Mouse (Mus musculus) MEL-GATA-1-ER (cell line): ENCODE results near the gene Lrrc61.

Experiments
- DNase-seq: peaks from one replicate; pipeline ENCODE4 v3.0.0-alpha.2; 2012; ENCODE audit warnings: low read depth; ENCODE audit errors: extremely low read depth

Lrrc61 gene

DNA sequence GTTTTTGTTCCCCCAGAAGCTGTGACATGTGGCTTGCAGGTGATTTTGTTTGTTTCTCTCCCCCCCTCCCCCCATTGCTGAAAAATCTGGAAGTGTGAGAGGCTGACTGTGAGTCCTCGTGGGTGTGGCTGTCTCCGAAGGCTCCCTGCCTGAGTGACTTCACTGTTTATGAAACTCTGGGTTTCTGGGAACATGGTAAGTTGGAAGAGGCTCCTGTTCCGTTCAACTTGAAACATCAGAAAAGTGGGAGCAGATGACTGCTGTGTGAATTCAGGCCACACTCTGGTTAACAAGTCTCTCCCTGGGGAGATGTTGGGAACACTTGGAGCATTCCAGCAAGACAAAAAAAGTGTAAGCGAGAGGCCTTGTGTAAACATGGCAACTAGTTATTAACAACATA is 7.7 kb upstream of the Lrrc61 start:
- DNase-seq: no peak

DNA sequence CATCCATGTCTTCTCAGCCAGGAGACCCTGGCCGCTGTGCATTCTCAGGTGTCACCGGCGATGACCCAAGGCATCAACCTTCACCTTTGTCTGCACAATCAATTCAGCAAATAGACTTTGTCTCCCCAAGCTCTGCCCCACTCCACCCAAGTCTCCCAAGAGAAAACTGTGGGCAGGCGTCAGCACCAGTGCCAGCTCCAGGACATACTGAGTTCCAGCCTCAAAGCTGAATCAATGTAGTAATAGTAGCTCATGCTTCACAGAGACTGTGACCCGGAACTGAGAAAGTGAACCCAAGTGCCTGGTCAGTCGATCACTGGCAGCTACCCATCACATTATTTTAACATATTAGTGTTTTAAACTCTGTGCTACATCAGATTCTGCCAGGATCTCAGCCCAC is 6.3 kb upstream of the Lrrc61 start:
- no peak for DNase-seq

DNA sequence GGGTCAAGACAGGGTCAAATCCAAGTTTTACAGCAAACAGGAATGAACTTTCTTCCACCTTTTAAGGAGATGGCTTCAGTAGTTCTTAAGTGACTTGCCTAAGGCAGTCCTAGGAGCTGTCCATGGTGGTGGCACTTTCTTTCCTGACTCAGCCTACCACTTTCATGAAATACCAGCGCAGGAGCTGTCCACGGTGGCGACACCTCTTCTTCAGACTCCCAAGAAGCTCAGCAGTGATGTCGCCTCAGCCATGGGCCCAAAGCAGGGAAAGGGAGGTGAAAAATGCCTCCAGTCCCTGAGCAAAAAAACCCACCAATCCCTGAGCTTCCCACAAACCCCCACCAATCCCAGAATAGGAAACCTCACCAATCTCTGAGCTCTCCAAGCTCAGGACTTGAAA is 1.7 kb upstream of the Lrrc61 start:
- peak; percentile 1 for DNase-seq

DNA sequence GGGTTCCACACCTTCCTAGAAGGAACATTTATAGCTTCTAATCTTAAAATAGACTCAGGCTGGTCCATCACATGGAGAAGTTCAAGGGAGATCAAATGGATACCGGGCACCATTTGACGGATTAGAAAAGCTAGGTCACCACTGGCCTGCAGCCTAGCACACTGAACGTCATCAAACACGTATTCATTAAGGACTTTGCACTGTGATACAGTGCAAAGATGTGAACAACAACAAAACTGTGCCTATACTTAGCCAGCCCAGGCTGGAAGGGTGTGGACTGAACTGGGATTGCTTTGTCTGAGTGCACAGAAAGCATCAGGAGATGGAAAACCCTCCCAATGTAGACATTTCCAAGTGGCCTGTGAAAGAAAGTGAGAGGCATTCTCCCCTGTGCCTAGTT is 777 bp upstream of the Lrrc61 start:
- DNase-seq: no peak

DNA sequence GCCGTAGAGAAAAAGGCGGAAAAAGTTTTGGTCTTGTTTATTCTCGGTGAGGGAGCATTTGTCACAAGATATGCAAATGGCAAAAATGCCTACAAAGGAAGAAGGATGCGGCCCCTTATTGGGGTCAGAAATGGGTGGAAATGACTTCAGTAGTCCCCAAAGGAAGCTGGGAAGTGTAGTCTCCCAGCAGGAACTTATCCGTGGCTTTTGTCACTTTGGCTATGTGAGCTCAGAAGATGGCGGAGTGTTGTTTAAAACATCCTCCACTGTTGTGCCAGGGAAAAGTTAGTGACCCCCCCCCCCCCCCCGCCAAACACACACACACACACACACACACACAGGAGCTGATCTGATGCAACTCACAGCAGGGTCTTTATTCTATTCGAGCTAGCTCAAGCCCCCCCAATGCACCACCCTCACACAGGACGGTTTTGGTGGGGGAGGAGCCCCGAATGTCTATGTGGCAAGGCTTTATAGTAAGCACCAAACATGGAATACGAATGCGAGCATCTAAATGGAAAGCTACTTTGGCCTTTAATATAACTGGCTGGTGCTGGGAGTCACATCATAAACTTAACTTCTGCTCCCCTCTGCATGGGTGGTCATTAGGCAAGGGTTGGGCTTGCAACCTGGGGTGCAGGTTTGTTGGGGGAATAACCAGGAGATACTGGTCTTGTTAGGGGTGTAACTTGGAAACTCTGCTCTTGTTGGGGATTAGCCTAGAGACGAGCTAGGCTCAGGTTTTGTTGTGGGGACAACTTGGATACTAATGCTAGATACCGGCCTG is 701 bp downstream of the Lrrc61 start:
- no peak for DNase-seq

DNA sequence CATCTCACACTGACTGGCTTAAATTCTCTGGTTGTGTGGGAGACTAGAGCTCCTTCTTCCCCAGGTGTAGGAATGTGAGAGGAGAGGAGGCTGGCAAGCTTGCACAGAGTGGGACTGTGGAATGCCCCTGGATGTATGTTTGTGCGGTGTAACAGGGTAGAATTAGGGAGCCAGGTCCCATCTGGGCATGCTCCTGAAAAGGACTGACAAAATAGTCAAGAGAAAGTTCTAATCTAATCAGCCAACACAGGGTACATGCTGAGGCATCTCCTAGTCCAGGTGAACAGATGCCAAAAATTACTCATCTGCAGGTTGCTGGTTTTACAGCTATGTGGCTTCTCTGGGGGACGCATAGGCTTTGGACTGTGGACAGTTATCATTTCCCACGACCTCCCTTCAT is 1.4 kb downstream of the Lrrc61 start:
- no peak for DNase-seq

DNA sequence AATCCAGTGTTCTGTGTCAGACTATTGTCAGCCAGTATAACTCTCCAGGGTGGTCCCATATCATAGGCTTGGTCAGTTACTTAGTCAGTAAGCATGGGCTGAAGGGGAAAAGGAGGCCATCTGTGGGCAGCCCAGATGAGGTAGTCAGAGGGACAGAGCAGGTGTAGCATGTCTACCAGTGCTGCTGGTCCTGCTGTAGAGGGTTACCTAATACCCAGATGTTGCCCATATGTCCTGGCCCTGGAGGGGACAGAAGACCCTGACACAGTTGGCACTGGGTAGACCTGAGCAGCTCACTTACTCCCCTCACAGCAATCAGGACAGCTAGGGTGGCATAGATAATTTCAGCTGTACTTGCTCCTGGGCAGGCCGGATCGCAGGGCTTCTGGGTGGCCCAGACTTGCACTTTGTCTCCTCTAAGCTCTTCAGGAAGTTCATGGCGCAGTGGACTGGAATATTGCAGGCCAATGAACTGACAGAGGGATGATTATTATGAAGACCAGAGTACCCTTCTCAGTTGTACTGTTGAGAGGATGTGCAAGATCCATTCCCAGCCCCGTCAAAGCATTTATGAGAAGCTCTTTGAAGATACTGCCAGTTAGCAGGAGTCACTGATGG is 11.2 kb downstream of the Lrrc61 start:
- DNase-seq: no peak

DNA sequence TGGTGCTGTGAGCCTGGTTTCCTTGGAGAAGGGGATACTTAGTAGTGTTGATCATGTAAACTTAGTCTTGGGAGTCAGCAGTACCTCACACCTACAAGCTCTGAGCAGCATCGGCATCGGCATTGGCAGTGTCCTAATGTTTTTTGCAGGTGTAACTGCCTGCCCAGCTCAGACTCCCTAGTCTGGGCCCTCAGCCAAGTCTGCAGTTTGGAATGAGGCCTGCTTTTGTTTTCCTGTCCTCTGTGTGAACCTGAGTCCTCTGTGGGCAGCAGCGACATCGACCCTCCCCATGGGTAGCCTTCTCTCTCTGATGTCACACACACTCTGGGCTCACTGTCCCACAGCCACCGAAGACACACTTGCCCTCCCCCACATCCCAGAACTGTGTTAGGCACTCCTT is 11.7 kb downstream of the Lrrc61 start:
- DNase-seq: no peak

DNA sequence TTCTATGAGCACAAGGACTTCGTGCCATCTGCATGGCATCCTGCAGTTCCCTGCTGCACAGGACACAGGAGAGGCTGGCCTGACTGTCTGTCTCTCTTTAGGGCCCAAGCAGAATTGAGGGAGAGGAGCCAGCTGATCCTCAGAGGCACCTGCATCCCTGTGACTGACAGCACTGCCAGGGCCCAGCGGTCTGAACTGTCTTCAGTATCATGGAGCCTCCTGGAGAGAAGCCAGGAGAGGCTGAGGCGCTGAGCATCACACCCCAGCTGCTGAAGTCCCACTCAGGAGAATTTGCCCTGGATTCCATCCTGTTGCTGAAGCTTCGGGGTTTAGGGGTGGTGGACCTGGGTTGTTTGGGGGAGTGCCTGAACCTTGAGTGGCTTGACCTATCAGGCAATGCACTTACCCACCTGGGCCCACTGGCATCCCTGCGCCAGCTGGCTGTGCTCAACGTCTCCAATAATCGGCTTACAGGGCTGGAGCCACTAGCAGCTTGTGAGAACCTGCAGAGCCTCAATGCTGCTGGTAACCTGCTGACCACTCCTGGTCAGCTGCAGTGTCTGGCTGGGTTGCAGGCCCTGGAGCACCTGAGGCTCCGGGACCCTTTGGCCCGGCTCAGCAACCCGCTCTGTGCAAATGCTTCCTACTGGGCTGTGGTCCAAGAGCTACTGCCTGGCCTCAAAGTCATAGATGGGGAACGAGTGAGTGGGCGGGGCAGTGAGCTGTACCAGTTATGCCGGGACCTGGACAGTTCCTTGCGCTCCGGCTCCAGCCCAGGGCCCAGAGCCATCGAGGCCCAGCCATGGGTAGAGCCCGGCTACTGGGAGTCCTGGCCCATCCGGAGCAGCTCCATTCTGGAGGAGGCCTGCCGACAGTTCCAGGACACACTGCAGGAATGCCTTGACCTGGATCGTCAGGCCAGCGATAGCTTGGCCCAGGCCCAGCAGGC is 13.7 kb downstream of the Lrrc61 start:
- no peak for DNase-seq

DNA sequence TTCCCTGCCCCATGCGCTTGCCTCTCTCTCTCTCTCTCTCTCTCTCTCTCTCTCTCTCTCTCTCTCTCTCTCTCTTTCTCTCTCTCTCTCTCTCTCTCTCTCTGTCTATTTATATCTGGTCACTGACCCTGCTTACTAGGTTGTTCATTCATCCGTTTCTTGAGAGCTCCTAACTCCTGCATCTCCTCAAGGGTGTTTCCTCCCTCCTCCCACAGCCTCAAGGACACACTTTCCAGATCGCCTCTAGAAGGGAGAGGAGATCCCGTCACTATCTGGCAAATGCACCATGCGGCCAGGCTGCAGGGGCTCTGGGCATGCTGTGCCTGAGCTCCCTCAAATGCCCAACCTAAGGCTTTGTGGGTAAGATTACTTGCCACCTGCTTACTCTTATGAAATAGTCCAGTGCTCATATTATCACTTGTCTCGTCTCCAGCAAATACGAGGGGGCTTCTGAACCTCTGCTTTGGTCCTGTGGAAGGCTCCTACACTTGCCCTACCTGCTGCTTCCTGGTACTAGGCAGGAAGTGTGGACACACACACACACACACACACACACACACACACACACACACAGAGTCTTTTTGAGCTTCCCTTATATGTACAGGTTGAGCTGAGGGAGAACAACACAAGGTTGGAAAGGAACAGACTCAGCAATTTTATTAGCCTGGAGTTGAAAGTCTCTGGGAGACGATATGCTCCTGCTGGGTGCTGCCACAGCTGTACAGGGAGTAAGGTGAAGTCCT is 14.6 kb downstream of the Lrrc61 start:
- DNase-seq: no peak

DNA sequence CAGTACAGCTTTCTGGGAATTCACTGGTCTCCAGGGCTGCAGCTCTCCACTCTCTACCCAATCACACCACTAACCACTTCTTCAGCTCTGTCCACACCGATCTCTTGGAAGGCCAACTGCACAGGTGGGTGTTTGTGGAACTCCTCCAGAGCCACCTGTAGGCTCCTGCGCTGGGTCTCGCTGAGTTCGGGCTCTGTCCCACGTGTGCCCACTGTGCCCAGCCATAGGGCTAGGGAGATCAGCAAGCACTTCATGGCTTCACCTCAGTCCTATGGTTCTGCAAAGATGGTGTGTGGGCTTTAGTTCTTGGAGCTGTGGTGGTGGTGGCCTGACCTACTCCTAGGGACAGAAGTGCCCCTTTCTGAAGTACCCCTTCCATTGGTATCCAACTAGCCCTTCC is 17.4 kb downstream of the Lrrc61 start:
- DNase-seq: no peak

DNA sequence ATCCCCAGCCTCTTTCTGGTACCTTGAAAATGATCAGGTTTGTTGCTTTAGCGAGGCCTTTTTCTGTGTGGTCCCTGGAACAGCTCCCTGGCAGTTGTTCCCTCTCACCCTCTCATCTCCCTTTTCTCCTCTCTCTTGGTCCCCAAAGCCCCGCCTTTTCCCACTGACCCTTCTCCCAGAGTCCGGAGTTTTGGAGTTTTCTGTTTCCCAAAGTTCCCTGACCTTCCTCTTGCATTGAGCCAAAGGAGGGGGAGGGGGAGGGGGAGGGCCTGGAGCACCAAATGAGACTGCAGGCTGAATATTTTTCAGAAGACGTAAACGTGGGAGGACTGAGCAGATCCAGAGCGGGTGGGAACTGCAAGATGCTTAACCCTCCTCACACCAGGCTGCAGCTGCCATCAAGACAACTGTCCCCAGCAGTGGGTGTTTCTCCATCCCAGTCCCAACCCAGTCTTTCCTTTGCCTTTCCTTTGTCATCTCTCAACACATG is 18.0 kb downstream of the Lrrc61 start, which contains the start of gene Rarres2:
Rarres2 (minus strand) TSS at position 218 of the 490 bp plus-strand sequence.
- DNase-seq: no peak

DNA sequence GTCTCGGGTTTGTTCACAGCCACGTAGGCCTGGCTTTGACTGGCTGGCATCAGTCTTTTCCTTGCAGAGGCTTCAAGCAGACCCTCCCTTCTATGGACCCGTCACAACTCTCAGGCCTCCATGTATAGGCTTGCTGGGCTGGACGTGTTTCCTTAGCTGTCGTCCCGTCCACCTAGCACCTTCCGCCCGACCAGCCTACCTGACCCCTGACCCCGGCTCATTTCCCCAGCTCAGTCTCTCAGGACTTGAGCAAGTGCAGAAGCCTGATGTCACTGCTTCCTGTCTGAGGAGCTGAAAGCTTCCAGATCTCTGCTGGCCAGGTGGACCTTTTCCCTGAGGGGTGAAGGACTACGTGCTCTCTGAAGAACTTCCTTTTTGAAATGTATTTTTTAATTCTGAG is 18.7 kb downstream of the Lrrc61 start:
- DNase-seq: no peak

DNA sequence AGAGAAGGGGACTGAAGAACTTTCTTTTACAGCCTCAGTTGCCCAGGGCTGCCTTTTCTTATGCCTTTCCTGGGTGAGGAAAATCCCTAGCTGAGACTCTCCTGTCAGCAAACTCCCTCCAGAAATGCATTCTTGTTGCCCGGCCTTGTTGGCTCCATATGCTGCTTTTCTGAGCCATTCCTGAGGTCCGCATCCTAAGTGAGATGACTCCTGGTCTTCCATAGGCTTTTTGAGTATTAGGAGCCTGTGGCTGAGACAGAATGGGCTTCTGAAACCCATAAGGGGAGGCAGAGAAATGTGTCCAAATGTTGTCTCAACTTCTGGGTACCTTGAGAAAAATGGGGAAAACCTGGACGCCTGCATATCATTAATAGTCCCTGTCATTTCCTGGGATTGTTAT is 19.4 kb downstream of the Lrrc61 start:
- DNase-seq: no peak

DNA sequence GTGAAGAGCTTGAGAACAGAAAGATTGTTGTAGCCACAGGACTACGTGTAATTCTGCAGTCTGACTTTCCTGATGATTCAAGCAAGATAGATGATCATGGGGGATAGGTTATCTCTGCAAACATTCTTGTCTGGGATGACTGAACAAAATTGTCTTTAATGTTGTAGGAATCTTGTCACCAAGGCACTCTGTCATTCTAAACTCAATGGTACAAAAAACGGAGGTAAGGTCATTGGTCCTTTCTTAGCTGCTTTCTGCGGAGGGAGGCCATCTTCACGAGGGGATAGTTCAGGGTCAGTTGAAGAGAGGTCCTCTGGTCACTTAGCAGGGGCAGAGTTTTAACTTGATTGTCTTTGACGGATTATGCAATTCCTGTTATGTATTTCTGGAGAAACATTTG is 24.1 kb downstream of the Lrrc61 start:
- no peak for DNase-seq

DNA sequence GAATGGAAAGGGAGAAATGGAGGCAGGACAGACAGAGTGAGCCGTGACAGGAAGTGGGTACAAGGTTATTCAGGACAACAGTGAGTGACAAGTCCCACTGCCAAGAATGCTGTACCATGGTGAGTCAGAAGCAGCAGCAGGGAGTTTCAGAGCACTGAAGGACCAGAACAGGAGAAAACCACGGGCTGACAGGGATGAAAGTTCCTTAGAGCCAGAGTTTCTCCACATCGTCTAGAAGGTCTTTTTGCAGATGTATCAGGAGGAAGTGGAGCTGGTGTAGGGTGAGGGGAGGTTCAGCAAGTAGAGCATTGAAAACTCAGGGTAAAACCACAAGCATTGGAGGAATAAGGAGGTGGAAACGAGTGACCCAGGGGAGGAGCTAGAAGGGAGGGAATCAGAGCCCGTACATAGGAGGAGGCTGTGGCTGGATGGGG is 24.6 kb downstream of the Lrrc61 start:
- DNase-seq: no peak

DNA sequence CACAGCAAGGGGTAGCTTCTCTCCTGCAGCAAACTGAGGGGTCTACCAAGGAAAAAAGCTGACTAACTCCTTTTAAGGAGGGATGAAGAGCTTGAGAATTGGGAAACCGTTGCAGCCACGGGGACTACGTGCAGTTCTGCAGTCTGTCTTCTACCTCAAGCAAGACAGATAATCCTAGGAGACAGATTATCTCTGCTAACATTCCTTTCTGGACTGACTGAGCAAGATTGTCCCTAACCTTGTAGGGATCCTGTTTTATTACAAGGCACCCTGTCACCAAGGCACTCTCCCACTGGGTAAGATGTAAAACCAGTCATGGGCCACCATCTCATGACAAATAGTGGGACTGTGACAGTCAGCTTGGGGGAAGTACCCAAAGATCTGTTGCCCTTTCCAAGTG is 26.7 kb downstream of the Lrrc61 start:
- DNase-seq: no peak

DNA sequence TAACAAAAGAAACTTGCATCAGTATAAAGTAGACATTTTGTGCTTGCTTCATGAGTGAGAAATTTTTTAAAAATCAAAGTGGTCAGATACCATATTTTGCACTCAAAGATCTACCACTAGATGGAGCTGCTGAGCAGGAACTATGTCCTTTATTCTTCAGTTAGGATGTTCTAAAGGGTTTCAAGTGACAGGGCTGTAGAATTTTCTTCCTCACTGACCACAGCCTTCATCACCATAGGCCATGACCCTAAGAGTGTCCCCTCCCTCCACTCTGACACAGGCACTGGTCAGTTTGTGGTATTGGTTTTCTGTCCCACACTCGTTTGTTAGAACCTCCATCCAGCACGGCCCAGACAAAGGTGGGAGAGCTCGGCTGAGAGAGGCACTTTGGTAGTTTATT is 27.4 kb downstream of the Lrrc61 start:
- no peak for DNase-seq

DNA sequence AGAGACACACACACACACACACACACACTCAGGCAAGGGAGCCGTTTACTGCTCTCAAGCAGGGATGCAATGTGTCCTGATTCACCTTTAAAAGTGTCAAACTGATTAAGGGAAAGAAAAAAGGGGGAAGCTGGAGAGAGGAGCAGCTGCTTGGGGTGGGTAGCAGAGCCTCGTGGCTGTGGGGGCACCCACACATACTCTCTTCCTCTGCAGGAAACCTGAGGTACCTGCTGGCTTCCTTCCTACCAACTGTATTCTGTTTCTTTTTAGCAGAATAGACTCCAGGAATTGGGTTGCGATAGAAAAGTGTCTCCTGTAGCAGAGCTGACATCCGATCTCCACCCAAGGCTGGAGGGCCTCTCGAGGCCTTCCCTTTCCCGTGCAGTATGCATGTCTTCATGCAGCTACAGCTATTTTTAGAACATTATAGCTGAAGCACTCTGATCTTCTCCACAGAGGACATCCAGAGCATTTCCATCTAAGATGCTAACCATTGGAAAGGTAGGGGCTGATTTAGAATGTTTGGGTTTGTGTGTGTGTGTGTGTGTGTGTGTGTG is 34.7 kb downstream of the Lrrc61 start, which contains the start of gene Gm45021:
Gm45021 (plus strand) TSS at position 417 of the 557 bp plus-strand sequence.
- no peak for DNase-seq

DNA sequence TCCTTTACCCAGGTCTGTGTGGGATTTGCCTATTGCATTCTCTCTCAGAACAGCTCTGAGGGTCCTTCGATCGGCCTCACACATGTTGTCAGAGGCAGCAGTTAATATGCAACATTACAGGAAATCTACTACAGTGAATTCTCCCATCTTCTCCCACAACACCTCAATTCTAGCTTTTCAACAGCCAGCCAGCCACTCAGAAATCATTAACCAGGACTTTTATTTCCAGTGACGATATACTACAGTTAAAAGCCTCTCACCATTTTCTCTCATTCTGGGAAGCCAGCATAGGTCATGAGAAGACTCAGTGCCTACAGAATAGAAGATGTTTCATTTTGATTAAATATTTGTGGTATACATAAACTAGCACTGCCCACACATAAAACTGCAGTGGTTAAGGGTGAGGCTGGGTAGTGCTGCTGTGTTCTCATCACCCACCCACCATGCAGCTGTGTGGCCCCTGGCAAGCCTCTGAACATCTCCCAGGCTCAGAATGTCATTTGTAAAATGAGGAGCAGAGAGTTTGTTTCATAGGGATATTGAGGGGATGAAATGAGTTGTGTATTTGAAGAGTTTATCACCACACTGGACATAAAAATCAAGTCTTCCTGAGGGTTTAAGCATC is 36.7 kb downstream of the Lrrc61 start:
- DNase-seq: no peak
